Mouse (Mus musculus) skeletal muscle tissue, adult 2 months (tissue): Measurements from ENCODE around the gene F5.
"Not testable (repeated sequence)": the region's sequence is repeated elsewhere in the genome, so short reads cannot be mapped to it uniquely, and the experiment has no call there.

Source experiments
- DNase-seq: peaks from one replicate; pipeline ENCODE4 v3.0.0-alpha.2; 2012; ENCODE audit warnings: low read depth, low spot score

F5 gene

GRCm38 (mm10) chr1:164231937-164232570 lies 80.4 kb downstream of the F5 start:
- not testable (repeated sequence) for DNase-seq

- no peak for DNase-seq
Measured at GRCm38 (mm10) chr1:164233447-164233846, 81.8 kb downstream of the F5 start.

- DNase-seq = no peak
Measured at GRCm38 (mm10) chr1:164235078-164235477, 83.4 kb downstream of the F5 start.

- peak; percentile 65 for DNase-seq
Measured at GRCm38 (mm10) chr1:164236078-164236477, 84.4 kb downstream of the F5 start.

- no peak for DNase-seq
Measured at GRCm38 (mm10) chr1:164241494-164241893, 89.9 kb downstream of the F5 start.

- DNase-seq = no peak
Measured at GRCm38 (mm10) chr1:164242809-164243208, 91.2 kb downstream of the F5 start.

GRCm38 (mm10) chr1:164247442-164247841 lies 95.8 kb downstream of the F5 start:
- DNase-seq = no peak

- peak; percentile 46 for DNase-seq
Measured at GRCm38 (mm10) chr1:164247971-164248370, 96.3 kb downstream of the F5 start.

- DNase-seq = peak; percentile 98
Measured at GRCm38 (mm10) chr1:164248465-164249331, 97.1 kb downstream of the F5 start, which contains the start of gene Slc19a2. Slc19a2 (plus strand) TSS chr1:164249046.

GRCm38 (mm10) chr1:164249332-164249711 lies 97.7 kb downstream of the F5 start:
- peak; percentile 28 for DNase-seq

- peak; percentile 37 for DNase-seq
Measured at GRCm38 (mm10) chr1:164250391-164251150, 98.9 kb downstream of the F5 start.

- DNase-seq = no peak
Measured at GRCm38 (mm10) chr1:164251438-164251837, 99.8 kb downstream of the F5 start.

GRCm38 (mm10) chr1:164252551-164252950 lies 100.9 kb downstream of the F5 start:
- no peak for DNase-seq

- DNase-seq = no peak
Measured at GRCm38 (mm10) chr1:164254836-164255235, 103.2 kb downstream of the F5 start.

- no peak for DNase-seq
Measured at GRCm38 (mm10) chr1:164260171-164261028, 108.8 kb downstream of the F5 start.

- peak; percentile 61 for DNase-seq
Measured at GRCm38 (mm10) chr1:164261553-164261952, 109.9 kb downstream of the F5 start.
